Mouse (Mus musculus): ENCODE results near the gene Farsa. TPM values are rescaled to one million over a fixed set of nuclear protein-coding genes. Genes with fewer than 3 reads are reported as not detected.
A peak's percentile ranks its signal among the peaks of the same experiment; 100 is the strongest.

Farsa gene
- polyA plus RNA-seq, 1 experiment from 2014 or later = 73.0 TPM

DNA sequence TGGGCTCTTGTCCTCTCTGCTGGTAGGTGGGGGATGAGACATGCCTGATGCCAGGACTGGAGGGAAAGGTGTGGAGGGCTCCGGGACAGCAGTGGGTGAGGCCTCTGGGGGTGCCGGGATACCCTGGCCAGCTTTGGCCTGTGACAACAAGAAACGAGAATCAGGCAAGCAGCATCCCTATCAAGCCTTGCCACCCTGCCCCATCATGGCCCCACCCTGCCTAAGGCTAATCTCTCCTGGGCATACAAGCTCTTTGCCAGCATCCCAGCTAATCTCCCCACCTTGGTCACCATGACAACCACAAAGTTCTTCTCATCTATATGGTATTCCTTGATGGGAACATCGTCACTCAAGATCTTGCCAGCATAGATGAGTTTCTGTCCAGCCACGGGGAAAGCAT, 18.3 kb upstream of the Farsa start:
- H3K9ac ChIP-seq (replicated peaks; ENCODE audit: low read length) = no peak overlapping the region
- H3K4me2 ChIP-seq (ENCODE audit: low read depth, low read length) = no peak overlapping the region
- DNase-seq (ENCODE audit: low spot score) (no peak), ATAC-seq (replicated peaks; ENCODE audit: insufficient number of reproducible peaks, low FRiP score, low TSS enrichment, low read depth) (no peak)
- 90% methylated on average over 5 of the region's 5 CpGs for WGBS
- no peak overlapping the region for H3K27ac ChIP-seq (replicated peaks; ENCODE audit: low read depth, low read length)
- H3K36me3 ChIP-seq (replicated peaks; ENCODE audit: control insufficient read depth, insufficient read depth, low read depth, low read length) = peaks cover 40% of the 10 kb centered on the region
- H3K27me3 ChIP-seq (ENCODE audit: control insufficient read depth, insufficient read depth, low read length) = no peaks in the 10 kb centered on the region
- H3K4me1 ChIP-seq (ENCODE audit: control insufficient read depth, insufficient read depth, low read length) = peaks cover 12% of the 10 kb centered on the region
- H3K9me3 ChIP-seq (replicated peaks; ENCODE audit: control insufficient read depth, low read length) = no peaks in the 10 kb centered on the region
- no peak overlapping the region for H3K4me3 ChIP-seq (ENCODE audit: low read depth, low read length)

DNA sequence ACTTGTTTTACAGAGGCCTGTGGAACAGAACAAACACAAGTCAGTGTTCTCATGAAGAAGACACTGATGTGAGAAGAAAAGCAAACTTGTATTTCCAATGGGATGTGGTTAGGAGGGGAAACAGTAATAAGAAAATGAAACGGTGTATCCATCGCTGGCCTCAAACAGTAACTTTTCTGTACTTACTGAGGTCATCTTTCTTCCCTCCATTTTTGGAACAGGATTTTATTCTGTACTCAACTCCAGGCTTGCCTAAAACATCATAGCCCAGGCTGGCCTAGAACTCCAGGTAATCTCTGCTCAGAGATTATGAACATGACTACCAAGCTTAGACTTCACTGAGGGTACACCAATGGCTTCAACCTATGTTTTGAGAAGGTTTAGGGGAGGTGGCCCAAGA, 17.4 kb upstream of the Farsa start:
- Histone ChIP-seq H3K4me3 (ENCODE audit: low read depth, low read length) (peak overlapping the region; percentile 88), H3K36me3 (replicated peaks; ENCODE audit: control insufficient read depth, insufficient read depth, low read depth, low read length) (peaks cover 45% of the 10 kb centered on the region), H3K4me2 (ENCODE audit: low read depth, low read length) (peak overlapping the region; percentile 78), H3K9me3 (replicated peaks; ENCODE audit: control insufficient read depth, low read length) (no peaks in the 10 kb centered on the region), H3K27ac (replicated peaks; ENCODE audit: low read depth, low read length) (no peak overlapping the region), H3K27me3 (ENCODE audit: control insufficient read depth, insufficient read depth, low read length) (no peaks in the 10 kb centered on the region), H3K9ac (replicated peaks; ENCODE audit: low read length) (peak overlapping the region; percentile 84; the same call in 1 of the 2 replicates), H3K4me1 (ENCODE audit: control insufficient read depth, insufficient read depth, low read length) (peaks cover 12% of the 10 kb centered on the region)
- WGBS = 92% methylated on average over 2 of the region's 2 CpGs
- ATAC-seq (replicated peaks; ENCODE audit: insufficient number of reproducible peaks, low FRiP score, low TSS enrichment, low read depth) (no peak), DNase-seq (ENCODE audit: low spot score) (no peak)

DNA sequence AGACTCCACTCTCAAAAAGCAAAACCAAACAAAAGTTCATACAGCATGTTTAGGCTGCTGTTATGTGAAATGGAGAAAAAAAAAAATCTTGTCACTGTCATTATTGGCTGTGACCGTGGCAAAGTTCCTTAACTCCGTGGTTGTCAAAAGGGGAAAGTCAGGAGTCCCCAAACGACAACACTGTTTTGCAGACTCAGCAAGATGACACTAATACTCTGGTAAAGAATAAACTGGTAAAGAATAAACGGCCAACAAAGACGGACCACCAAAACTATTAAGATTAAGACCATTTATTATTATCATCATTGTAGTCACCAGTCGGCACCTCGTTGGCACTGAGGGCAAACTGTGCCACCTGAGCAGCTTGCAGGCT, 16.9 kb upstream of the Farsa start:
- peaks cover 16% of the 10 kb centered on the region for H3K4me1 ChIP-seq (ENCODE audit: control insufficient read depth, insufficient read depth, low read length)
- H3K9me3 ChIP-seq (replicated peaks; ENCODE audit: control insufficient read depth, low read length) = no peaks in the 10 kb centered on the region
- 8% methylated on average over 7 of the region's 7 CpGs for WGBS

DNA sequence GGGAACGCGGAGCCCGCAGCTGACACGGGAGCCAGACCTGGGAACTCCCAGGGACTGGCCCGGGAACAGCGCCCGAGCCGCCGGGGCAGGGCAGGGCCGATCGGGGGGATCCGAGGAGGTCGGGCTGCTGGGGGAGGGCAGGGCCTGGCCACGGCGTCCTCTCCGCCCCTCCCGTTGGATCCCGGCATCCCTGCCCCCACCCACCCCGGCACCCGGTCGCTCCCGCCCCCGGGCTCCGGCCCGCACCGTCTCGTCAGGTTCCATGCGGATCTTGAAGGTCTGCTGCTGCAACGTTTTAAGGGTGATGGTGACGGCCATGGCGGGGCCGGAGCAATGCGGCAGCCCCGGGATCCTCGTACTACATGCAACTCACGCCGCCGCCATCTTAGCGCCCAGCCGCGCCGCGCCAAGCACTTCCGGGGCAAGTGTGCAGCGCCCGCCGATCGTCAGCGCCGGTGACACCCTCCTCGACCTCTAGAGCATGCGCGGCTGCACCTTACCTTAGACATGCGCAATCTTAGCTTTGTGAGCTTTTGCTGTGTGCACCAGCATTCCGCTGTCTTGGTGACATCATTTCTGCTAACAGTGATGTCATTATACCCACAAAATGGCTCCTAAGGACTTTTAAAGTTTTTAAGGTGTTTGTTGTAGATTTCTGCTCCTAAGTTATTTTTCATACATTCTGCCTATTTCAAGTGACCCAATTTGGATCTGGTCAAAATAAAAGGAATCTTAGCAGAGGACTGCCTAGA, 16.4 kb upstream of the Farsa start, which contains the start of gene Rad23a:
Rad23a (minus strand) TSS at position 418 of the 752 bp plus-strand sequence.
- peaks cover 17% of the 10 kb centered on the region for H3K4me1 ChIP-seq (ENCODE audit: control insufficient read depth, insufficient read depth, low read length)
- peaks cover 42% of the 10 kb centered on the region for H3K36me3 ChIP-seq (replicated peaks; ENCODE audit: control insufficient read depth, insufficient read depth, low read depth, low read length)
- H3K27me3 ChIP-seq (ENCODE audit: control insufficient read depth, insufficient read depth, low read length) = no peaks in the 10 kb centered on the region
- H3K9ac ChIP-seq (replicated peaks; ENCODE audit: low read length) = peak within 1 kb of the TSS; percentile 84
- peak within 1 kb of the TSS; percentile 88 for H3K4me3 ChIP-seq (ENCODE audit: low read depth, low read length)
- peak within 1 kb of the TSS; percentile 80 for H3K27ac ChIP-seq (replicated peaks; ENCODE audit: low read depth, low read length)
- peak; percentile 90 for ATAC-seq (replicated peaks; ENCODE audit: insufficient number of reproducible peaks, low FRiP score, low TSS enrichment, low read depth)
- H3K4me2 ChIP-seq (ENCODE audit: low read depth, low read length) = peak within 1 kb of the TSS; percentile 78
- 0% methylated on average over 43 of the region's 55 CpGs for WGBS
- H3K9me3 ChIP-seq (replicated peaks; ENCODE audit: control insufficient read depth, low read length) = no peaks in the 10 kb centered on the region
- peak; percentile 97 for DNase-seq (ENCODE audit: low spot score)

More for the DNA sequence above, 16.9 kb upstream of the Farsa start:
- H3K27me3 ChIP-seq (ENCODE audit: control insufficient read depth, insufficient read depth, low read length) = no peaks in the 10 kb centered on the region
- H3K4me2 ChIP-seq (ENCODE audit: low read depth, low read length) = peak overlapping the region; percentile 78
- peak overlapping the region; percentile 88 for H3K4me3 ChIP-seq (ENCODE audit: low read depth, low read length)
- ATAC-seq (replicated peaks; ENCODE audit: insufficient number of reproducible peaks, low FRiP score, low TSS enrichment, low read depth) (no peak), DNase-seq (ENCODE audit: low spot score) (no peak)
- peak overlapping the region; percentile 80 for H3K27ac ChIP-seq (replicated peaks; ENCODE audit: low read depth, low read length)
- peak overlapping the region; percentile 84 for H3K9ac ChIP-seq (replicated peaks; ENCODE audit: low read length)
- H3K36me3 ChIP-seq (replicated peaks; ENCODE audit: control insufficient read depth, insufficient read depth, low read depth, low read length) = peaks cover 45% of the 10 kb centered on the region

DNA sequence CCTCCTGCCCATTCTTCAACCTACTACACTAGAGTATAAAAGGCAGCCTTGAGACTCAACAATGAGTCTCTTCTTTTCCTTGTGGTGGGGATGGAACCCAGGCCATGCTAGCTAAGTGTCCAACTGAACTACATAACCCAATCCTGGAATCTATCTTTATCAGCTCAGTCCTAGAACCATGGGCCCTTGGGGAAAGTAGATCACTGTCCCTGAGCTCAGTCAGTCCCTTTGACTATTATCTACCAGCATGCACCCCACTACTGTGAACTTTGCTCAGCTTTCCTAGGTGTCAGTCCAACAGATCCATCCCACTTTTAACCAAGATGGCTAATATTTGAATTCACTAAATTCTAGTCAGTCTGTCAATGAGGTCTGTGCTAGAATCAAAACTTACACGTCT, 15.3 kb upstream of the Farsa start:
- Histone ChIP-seq H3K27me3 (ENCODE audit: control insufficient read depth, insufficient read depth, low read length) (no peaks in the 10 kb centered on the region), H3K4me1 (ENCODE audit: control insufficient read depth, insufficient read depth, low read length) (peaks cover 17% of the 10 kb centered on the region), H3K9me3 (replicated peaks; ENCODE audit: control insufficient read depth, low read length) (no peaks in the 10 kb centered on the region), H3K27ac (replicated peaks; ENCODE audit: low read depth, low read length) (no peak overlapping the region), H3K4me2 (ENCODE audit: low read depth, low read length) (no peak overlapping the region), H3K9ac (replicated peaks; ENCODE audit: low read length) (no peak overlapping the region), H3K4me3 (ENCODE audit: low read depth, low read length) (no peak overlapping the region), H3K36me3 (replicated peaks; ENCODE audit: control insufficient read depth, insufficient read depth, low read depth, low read length) (peaks cover 35% of the 10 kb centered on the region)
- no peak for DNase-seq (ENCODE audit: low spot score)
- whole genome bisulfite sequencing = 68% methylated on average over 1 of the region's 1 CpGs
- no peak for ATAC-seq (replicated peaks; ENCODE audit: insufficient number of reproducible peaks, low FRiP score, low TSS enrichment, low read depth)

DNA sequence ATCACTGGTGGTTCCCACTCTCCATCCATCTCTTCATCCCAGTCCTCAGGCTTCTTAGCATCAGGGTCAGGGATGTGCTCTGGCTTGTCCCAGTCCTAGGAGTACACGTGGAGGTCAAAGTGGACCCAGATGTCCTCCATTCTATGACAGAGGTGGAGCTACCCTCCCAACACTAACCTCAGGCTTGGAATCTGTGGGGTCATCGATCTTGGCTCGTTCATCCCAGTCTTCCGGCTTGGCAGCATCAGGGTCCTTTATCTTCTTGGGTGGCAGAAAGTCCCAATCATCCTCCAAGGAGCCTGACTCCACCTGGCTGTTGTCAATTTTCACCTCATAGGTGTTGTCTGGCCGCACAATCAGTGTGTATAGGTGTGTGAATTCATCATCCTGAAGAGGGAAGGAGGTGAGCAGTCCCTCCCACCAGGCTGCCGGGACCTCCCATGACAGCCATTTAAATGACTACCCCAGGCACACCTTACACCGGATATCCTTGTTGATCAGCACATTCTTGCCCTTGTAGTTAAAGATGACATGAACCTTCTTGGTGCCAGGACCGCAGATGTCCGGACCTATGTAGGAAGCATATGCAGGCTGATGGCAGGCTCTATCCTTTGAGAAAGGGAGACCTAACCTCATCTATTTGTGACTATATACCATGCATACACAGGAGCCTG, 12.3 kb upstream of the Farsa start:
- H3K4me2 ChIP-seq (ENCODE audit: low read depth, low read length) = peak overlapping the region; percentile 69
- H3K9ac ChIP-seq (replicated peaks; ENCODE audit: low read length) = peak overlapping the region; percentile 30
- H3K27ac ChIP-seq (replicated peaks; ENCODE audit: low read depth, low read length) = no peak overlapping the region
- peaks cover 4% of the 10 kb centered on the region; the same call in 1 of the 2 replicates for H3K4me1 ChIP-seq (ENCODE audit: control insufficient read depth, insufficient read depth, low read length)
- DNase-seq (ENCODE audit: low spot score) (no peak), ATAC-seq (replicated peaks; ENCODE audit: insufficient number of reproducible peaks, low FRiP score, low TSS enrichment, low read depth) (no peak)
- H3K27me3 ChIP-seq (ENCODE audit: control insufficient read depth, insufficient read depth, low read length) = no peaks in the 10 kb centered on the region
- H3K36me3 ChIP-seq (replicated peaks; ENCODE audit: control insufficient read depth, insufficient read depth, low read depth, low read length) = peaks cover 26% of the 10 kb centered on the region
- 84% methylated on average over 9 of the region's 9 CpGs for WGBS
- no peaks in the 10 kb centered on the region for H3K9me3 ChIP-seq (replicated peaks; ENCODE audit: control insufficient read depth, low read length)
- peak overlapping the region; percentile 85 for H3K4me3 ChIP-seq (ENCODE audit: low read depth, low read length)

DNA sequence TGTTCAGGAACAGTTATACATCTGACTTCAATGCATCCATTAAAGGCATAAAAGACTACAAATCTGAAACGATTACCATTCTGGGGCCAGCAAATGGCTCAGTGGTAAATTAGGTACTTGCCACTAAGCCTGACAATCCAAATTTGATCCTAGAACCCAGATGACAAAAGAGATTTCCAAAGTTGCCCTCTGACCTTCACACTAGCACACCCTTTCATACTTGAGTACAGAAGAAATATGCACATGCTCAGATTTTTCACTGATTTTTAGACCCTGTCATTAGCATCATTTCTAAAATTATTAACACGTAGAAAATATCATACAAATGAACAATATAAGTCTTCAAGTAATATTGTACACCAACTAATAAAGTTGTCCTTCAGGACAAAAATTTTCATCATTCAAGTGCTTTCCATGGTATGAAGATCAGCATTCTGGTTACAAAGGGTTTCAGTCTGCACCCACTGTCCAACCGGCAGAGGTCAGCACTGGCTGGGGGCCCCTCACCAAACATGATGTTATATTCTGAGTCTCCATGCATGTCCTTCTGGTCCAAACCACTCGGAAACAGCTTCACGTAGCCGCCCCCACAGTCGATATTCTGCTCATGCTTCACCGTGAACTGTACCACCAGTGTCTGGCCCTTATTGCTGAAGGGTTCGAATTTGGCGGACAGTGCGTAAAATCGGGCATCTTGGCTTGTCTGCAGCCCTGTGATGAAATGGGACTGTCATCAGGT, 11.3 kb upstream of the Farsa start:
- Histone ChIP-seq H3K4me1 (ENCODE audit: control insufficient read depth, insufficient read depth, low read length) (peaks cover 4% of the 10 kb centered on the region; the same call in 1 of the 2 replicates), H3K27ac (replicated peaks; ENCODE audit: low read depth, low read length) (peak overlapping the region; percentile 85; the same call in 1 of the 2 replicates), H3K36me3 (replicated peaks; ENCODE audit: control insufficient read depth, insufficient read depth, low read depth, low read length) (peaks cover 26% of the 10 kb centered on the region), H3K27me3 (ENCODE audit: control insufficient read depth, insufficient read depth, low read length) (no peaks in the 10 kb centered on the region), H3K9me3 (replicated peaks; ENCODE audit: control insufficient read depth, low read length) (no peaks in the 10 kb centered on the region), H3K4me2 (ENCODE audit: low read depth, low read length) (peak overlapping the region; percentile 69), H3K9ac (replicated peaks; ENCODE audit: low read length) (peak overlapping the region; percentile 94), H3K4me3 (ENCODE audit: low read depth, low read length) (peak overlapping the region; percentile 85)
- ATAC-seq (replicated peaks; ENCODE audit: insufficient number of reproducible peaks, low FRiP score, low TSS enrichment, low read depth) (no peak), DNase-seq (ENCODE audit: low spot score) (peak; percentile 60)
- 18% methylated on average over 12 of the region's 12 CpGs for WGBS
